Mouse (Mus musculus) liver, adult (tissue): ENCODE measurements around the gene Mrm3.
A peak's percentile ranks its signal among the peaks of the same experiment; 100 is the strongest.

Source experiments
- GATA4 ChIP-seq: IDR thresholded peaks from 2 replicates; pipeline ENCODE4 v1.6.1; 2014; ENCODE audit warnings: mild to moderate bottlenecking, low read length; ENCODE audit not compliant: insufficient replicate concordance

Gene Mrm3

DNA sequence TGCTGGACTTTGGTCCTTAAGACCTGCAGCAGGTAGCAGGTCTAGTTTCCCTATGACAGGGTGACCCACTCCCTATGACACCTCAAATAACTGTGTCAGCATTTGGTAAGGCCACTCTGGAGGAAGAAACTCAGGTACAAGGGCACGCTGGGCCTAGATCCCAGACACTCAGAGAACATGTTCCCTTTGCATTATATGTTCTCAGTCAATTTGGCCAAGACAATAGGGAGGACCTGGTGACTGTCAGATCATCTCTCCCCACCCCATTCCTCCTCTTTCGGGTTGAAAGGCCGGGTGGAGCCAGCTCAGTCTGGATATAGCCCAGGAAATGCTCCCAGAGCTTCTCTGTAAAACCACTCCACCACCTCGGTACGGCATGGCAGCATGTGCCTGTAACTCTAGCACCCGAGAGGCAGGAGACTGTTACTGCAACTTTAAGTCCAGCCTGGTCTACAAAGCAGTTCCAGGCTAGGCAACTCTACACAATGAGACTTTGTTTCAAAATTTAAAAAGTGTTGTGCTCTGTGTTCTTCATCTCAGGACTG lies 25.1 kb downstream of the Mrm3 start:
- TF ChIP-seq GATA4 = no peak

DNA sequence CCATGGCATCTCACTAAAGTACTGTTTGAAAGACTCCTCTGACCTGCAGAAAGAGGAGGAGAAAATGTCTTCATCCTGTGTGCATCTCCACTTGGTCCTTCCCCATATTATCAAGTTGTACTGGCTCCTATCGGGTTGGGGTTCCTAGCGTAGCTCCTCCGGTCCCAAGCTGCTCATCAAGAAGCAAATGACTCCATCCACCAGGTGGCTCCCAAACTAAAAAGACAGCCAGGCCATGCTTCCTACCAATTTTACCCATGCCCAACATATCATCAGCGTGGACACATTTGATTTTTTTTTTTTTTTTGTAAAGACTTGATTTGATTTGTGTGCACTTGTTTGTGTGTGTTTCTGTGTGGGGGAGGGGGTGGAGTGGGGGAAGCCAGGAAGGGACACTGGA lies 28.9 kb downstream of the Mrm3 start:
- TF ChIP-seq GATA4 = no peak

DNA sequence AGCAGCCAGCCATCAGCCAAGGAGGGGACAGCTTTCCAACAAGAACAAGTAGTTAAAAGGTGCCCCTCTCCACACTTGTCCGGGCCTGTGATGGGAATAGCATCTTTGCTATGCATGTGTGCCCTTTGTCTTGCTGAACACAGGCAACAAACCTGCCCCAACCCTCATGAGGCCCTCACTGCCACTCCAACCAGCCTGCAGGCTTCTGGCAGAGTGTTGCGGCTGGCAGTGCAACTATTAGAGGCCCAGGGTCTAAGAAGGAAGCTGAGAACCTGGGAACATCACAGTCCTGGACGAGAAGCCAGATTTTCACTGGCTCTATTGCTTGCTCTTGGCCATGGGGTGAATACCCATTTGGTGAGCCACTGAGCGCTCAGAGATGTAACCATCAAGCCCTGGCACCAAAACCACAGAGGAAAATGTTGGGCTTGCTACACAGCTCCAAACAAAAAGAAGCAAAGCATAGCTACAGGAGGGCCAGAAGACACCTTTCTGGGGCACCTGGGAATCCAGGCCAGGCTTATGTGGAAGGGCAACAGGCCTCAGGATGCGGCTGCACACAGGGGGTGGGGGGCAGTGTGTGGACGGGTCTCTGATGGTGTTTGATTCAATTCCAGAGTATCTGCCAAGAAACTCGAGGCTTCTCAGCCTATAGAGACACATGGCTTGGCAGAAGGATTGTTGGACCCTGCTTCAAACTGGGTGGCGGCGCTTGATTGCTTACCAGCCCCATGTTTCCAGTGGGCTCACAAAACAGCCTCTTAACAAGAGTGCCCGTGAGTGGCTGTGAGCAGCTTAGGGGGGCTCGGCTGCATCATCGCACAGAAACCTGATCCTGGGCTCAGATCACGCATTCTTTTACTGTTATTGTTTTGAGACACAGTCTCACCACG lies 35.7 kb downstream of the Mrm3 start:
- no peak for TF ChIP-seq GATA4

DNA sequence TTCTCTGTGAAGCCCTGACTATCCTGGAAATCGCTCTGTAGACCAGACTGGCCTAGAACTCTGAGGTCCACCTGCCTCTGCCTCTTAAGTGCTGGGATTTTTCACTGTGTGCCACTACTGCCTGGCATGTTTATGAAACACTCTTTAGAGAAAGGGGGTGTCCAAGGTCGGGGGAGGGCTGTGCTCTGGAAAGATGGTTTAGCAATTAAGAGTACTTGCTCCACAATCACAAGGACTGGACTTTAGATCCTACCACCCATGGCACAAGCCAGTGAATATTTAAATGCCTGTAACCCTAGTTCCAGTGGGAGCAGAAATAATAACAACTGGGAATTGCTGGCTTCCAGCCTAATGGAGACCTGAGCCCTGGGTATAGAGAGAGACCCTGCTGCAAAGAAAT lies 36.5 kb downstream of the Mrm3 start:
- TF ChIP-seq GATA4 = no peak

DNA sequence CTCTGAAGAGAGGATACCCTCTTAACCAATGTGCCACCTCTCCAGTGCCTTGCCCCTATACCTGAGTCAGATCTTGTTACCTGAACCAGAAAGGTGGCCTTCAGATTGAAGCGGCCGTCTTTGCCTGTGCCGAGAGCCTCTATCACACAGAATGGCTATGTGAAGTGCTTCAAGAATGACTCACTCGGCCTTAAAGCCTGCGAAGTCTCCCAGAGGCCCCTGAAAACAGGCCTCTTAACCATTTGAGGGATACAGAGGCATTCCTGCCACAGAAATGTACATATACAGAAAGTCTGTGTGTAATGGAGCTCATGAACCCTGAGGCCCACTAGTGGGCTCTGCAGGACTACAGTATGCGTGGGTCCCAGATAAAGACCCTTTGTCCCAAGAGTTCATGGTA lies 40.3 kb downstream of the Mrm3 start:
- no peak for TF ChIP-seq GATA4

DNA sequence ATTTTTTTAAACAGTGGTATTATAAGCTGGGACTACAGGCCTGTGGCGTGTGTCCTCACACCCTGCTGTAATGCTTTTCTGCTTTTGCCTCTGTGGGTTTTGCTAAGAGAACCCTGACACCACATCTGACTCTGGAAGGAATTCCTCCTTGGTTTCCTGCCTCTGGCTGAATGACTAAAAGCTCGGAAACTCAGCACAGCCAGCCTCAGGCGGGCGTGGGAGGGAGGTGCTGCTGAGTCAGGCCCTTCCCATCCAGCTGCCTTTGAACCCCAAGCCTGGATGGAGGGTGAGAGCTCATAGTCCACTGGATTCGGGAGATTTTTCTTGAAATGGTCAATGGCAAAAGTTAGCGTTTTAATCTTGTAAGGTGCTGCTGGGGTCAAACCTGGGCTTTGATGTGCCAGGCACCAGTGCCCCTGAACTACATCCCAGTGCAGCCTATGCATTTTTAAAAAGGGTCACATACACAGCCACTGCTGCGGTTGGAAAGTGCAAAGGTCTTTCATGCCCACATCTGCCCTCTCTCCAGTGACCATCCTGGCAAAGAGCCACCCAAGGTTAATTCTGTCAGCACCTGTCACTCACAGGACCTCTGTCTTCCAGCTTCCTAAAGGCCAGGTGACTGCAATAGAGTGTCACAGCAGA lies 42.0 kb downstream of the Mrm3 start:
- no peak for TF ChIP-seq GATA4

DNA sequence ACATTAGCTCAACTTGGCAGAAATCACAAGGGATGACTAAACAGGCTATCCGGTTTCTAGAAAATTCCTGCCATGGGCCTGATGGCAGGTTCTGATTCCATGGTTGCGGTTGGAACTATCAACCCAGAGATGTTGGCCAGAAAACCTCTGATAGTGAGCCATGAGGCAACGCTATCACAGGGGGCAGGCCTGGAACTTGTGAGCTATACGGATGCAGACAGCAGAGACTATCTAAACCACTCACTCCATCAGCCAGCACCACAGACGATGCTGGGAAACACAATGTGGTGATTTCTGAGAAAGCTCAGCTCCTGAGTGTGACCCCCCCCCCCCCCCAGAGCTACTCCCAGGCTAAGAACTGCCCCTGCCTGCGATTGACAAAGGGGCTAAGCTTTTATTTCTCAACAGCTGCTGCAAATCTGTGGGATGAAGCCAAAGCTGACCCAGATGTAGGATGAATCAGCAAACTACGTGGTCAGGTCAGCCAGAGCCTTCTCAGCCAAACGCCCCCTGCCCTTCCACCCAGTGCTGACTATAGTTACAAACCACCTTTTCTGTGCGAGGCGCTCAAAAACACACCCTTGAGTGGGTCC lies 43.1 kb downstream of the Mrm3 start:
- no peak for TF ChIP-seq GATA4

DNA sequence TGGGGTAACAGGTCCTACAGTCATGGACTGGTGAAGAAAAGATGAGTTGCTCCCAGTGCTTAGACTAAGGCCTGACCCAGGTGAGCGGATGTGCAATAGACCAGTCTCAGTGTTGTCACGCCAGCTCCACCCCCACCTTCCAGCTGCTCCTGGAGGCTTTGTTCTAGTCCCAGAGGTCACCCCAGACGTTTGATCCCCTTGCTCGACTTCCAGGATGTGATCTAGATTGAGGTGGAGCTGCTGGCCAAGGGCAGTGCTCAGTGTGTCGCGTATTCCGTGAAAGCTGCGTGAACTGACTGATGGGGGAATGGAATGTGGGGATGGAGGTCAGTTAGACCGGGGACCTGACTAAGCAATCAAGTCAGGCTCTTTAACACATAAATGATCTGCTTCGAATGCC lies 43.8 kb downstream of the Mrm3 start:
- TF ChIP-seq GATA4 = no peak

DNA sequence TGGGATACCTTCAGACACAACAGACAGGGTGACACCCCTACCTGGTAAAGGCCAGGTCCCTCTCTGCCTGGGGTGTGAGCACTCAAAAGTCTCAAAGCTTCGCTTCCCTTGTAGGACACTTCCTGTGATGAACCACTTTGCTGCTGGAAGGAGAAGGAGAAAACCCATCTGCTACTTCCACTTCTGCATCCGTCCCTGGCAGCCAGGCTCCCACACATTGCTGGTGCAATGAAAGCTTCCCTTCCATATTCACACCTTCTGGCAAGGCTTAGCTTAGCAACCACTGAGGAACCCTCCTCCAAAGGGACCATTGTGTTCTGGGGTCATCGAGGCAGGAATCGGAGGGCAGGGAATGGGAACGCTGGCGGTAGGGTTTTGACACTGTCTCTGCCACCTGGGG lies 45.1 kb downstream of the Mrm3 start:
- TF ChIP-seq GATA4 = no peak

DNA sequence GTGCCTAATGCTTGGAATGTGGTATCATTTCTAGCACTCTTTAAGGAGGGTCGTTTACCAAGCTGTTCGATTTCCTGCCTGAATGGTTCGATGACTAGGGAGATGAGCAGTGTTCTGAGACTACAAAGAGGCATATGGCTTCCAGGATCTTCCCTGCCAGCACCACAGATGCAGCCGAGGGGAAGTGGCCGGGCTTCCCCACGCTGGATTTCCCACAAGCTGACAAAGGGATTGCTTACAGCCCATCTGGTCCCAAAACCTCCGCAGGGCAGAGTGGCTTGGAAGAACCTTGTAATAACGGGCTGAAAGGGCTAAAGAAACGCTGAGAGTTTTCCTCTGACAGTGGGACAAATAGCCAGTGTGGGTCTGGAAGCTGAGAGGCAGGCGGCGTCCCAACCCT lies 46.9 kb downstream of the Mrm3 start:
- no peak for TF ChIP-seq GATA4

DNA sequence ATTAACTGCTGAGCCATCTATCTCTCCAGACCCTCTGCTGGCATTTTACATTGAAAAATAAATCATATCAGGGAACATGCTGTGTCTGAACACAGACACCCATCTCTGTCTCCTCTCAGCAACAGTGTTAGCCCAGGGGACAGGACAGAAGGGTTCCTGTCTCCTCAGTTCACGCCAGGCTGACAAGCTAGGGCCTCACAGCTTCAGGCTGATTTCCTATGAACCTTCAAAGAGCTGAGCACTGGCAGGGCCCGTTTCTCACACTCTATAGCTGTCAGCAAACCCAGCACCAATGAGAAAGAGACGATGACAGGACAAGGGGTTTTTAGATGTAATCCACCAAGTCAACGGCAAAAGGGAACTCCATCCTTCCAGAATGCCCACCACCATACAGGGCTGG lies 48.4 kb downstream of the Mrm3 start:
- no peak for TF ChIP-seq GATA4

DNA sequence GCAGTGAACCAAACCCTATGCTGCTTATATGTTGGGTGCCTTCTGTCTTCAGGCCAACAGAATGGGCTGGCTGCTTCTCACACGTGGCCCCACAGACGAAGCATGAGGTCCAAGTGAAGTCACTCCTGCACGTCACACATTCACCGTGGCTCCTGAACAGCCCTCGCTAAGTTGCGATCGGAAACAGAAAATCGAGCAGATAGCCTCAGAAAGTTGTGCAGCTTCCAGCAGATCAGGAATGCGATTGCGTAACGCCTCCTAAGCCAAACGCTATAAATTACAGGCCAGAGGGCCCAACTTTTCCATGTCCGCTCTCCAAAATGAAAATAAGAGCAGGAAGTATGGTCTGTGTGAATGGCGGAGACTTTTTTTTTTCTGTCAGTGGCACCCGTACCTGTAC lies 48.9 kb downstream of the Mrm3 start:
- peak; percentile 41; the same call in 1 of the 2 replicates for TF ChIP-seq GATA4

DNA sequence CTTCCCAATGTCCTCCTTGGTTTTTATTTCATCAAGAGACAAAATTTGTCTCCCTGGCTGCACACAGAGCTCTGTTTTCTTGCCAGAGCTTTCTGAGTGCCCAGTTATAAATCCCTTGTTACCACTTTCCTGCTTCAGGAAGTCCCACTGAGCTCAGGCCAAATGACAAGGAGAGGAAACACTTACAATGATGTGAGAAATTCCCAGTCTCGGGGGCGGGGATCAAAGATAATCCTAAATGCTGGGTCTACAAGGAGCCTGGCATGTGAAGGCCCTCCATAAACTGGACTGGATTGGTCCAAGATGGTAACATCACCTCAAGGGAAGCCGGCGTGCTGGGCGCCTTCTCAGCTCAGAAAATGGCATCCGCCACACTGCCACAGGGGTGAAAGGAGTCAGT lies 49.3 kb downstream of the Mrm3 start:
- no peak for TF ChIP-seq GATA4

DNA sequence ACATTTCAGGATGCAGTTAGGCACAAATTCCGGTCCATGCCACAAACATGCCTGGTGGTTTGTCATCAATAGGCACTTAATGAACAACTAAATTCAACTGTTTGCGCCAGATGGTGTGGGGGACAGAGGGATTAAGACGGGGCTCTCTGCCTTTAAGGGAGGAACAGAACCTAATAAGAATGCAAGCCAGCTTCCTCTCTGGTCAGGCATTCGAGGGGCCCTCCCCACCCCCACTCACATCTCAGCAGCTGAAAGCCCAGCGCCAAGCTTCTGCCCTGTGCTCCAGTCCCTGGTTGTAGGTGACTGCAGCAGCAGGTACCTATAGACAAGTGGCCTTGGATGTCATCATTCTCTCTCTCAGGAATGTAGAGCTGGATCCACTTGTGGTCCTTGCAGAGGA lies 50.6 kb downstream of the Mrm3 start:
- no peak for TF ChIP-seq GATA4

DNA sequence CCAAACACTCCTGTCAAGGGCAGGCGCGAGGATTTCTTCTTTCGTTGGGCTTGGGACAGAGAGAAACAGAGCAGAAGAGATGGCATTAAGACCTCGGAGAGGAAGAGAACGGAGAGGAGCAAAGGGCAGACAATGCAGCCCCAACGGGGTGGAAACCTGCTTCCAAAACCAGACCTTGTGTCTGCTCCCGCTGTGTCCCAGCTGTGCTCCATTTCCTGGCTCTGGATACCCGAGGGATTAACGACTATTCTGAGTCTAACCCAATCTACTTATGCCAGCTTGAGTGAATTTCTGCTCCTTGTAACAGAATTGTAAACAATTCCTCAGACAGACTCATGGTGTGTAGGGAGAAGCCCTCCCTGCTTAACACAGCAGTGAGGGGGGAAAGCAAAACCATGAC lies 51.3 kb downstream of the Mrm3 start:
- TF ChIP-seq GATA4 = no peak

DNA sequence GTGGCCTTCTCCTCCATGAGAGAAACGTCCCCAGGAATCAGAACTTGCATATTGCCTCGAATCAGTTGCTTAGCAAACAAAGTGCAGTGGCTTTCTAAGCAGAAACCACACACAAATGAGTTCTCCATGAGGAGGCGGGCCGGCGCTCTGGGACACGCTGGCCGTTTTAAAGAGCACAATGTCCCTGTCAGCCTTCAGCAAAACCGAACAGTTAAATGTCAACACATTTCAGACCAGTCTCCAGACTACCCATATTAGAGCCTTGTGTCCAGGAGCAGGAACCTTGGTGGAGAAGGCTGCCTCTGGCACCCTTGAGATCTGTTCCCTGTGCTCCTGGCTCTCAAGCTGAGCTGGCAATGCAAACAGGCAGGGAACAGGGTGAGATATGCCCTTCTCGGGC lies 53.7 kb downstream of the Mrm3 start:
- TF ChIP-seq GATA4 = no peak
